Mouse (Mus musculus): ENCODE measurements around the gene M1ap. TPM values are rescaled to one million over a fixed set of nuclear protein-coding genes. Genes with fewer than 3 reads are reported as not detected.

The M1ap gene
- polyA plus RNA-seq, 1 experiment from 2014 or later, result 12.3 TPM

GRCm38 (mm10) chr6:83023786-83024185 lies 77.1 kb downstream of the M1ap start:
- H3K4me3 ChIP-seq (replicated peaks), result no peak overlapping the region
- peak overlapping the region; percentile 77 for H3K27ac ChIP-seq (replicated peaks)
- no peak overlapping the region for H3K9ac ChIP-seq
- peaks cover 82% of the 10 kb centered on the region for H3K4me1 ChIP-seq (replicated peaks)
- H3K4me2 ChIP-seq, result no peak overlapping the region
- ATAC-seq (ENCODE audit: insufficient read depth), result no peak
- H3K27me3 ChIP-seq, result no peaks in the 10 kb centered on the region
- no peaks in the 10 kb centered on the region for H3K9me3 ChIP-seq (replicated peaks)
- WGBS (ENCODE audit: insufficient replicate concordance), result 85% methylated on average over 2 of the region's 2 CpGs
- no peaks in the 10 kb centered on the region for H3K36me3 ChIP-seq (replicated peaks)

GRCm38 (mm10) chr6:83024421-83024820 lies 77.7 kb downstream of the M1ap start:
- Histone ChIP-seq H3K4me3 (replicated peaks) (no peak overlapping the region), H3K4me1 (replicated peaks) (peaks cover 80% of the 10 kb centered on the region), H3K27ac (replicated peaks) (peak overlapping the region; percentile 77), H3K4me2 (no peak overlapping the region), H3K36me3 (replicated peaks) (peaks cover 2% of the 10 kb centered on the region), H3K9me3 (replicated peaks) (no peaks in the 10 kb centered on the region), H3K9ac (no peak overlapping the region), H3K27me3 (no peaks in the 10 kb centered on the region)
- 46% methylated on average over 4 of the region's 4 CpGs for WGBS (ENCODE audit: insufficient replicate concordance)
- no peak for ATAC-seq (ENCODE audit: insufficient read depth)

- ATAC-seq (ENCODE audit: insufficient read depth), result no peak
- WGBS (ENCODE audit: insufficient replicate concordance), result 87% methylated on average over 4 of the region's 4 CpGs
- Histone ChIP-seq H3K4me1 (replicated peaks) (peaks cover 78% of the 10 kb centered on the region), H3K27ac (replicated peaks) (peak overlapping the region; percentile 77), H3K4me3 (replicated peaks) (no peak overlapping the region), H3K36me3 (replicated peaks) (peaks cover 10% of the 10 kb centered on the region), H3K9ac (no peak overlapping the region), H3K4me2 (no peak overlapping the region), H3K27me3 (no peaks in the 10 kb centered on the region), H3K9me3 (replicated peaks) (no peaks in the 10 kb centered on the region)
Observed at GRCm38 (mm10) chr6:83025221-83025620, 78.5 kb downstream of the M1ap start.

- 71% methylated on average over 8 of the region's 8 CpGs for WGBS (ENCODE audit: insufficient replicate concordance)
- Histone ChIP-seq H3K4me2 (no peak overlapping the region), H3K4me3 (replicated peaks) (no peak overlapping the region), H3K9me3 (replicated peaks) (no peaks in the 10 kb centered on the region), H3K4me1 (replicated peaks) (peaks cover 78% of the 10 kb centered on the region), H3K36me3 (replicated peaks) (peaks cover 30% of the 10 kb centered on the region), H3K27me3 (0 out of 2 replicates have a peak, but pooled peaks cover 13% of the 10 kb centered on the region), H3K27ac (replicated peaks) (0 out of 2 replicates have a peak overlapping the region, but pooled peaks have one; percentile 52), H3K9ac (no peak overlapping the region)
- ATAC-seq (ENCODE audit: insufficient read depth), result no peak
Observed at GRCm38 (mm10) chr6:83027293-83027692, 80.6 kb downstream of the M1ap start.

- H3K4me1 ChIP-seq (replicated peaks), result peaks cover 78% of the 10 kb centered on the region
- ATAC-seq (ENCODE audit: insufficient read depth), result no peak
- no peaks in the 10 kb centered on the region for H3K9me3 ChIP-seq (replicated peaks)
- H3K9ac ChIP-seq, result no peak overlapping the region
- no peak overlapping the region for H3K4me2 ChIP-seq
- 0 out of 2 replicates have a peak overlapping the region, but pooled peaks have one; percentile 52 for H3K27ac ChIP-seq (replicated peaks)
- no peak overlapping the region for H3K4me3 ChIP-seq (replicated peaks)
- H3K36me3 ChIP-seq (replicated peaks), result peaks cover 30% of the 10 kb centered on the region
- WGBS (ENCODE audit: insufficient replicate concordance), result 44% methylated on average over 8 of the region's 9 CpGs
- 0 out of 2 replicates have a peak, but pooled peaks cover 15% of the 10 kb centered on the region for H3K27me3 ChIP-seq
Observed at GRCm38 (mm10) chr6:83027706-83028105, 81.0 kb downstream of the M1ap start.

GRCm38 (mm10) chr6:83029777-83030176 lies 83.1 kb downstream of the M1ap start:
- H3K4me1 ChIP-seq (replicated peaks), result peaks cover 72% of the 10 kb centered on the region
- H3K4me3 ChIP-seq (replicated peaks), result no peak overlapping the region
- H3K4me2 ChIP-seq, result no peak overlapping the region
- no peaks in the 10 kb centered on the region for H3K9me3 ChIP-seq (replicated peaks)
- peaks cover 30% of the 10 kb centered on the region for H3K36me3 ChIP-seq (replicated peaks)
- H3K27me3 ChIP-seq, result peaks cover 25% of the 10 kb centered on the region
- WGBS (ENCODE audit: insufficient replicate concordance), result 58% methylated on average over 10 of the region's 10 CpGs
- H3K27ac ChIP-seq (replicated peaks), result 0 out of 2 replicates have a peak overlapping the region, but pooled peaks have one; percentile 25
- no peak overlapping the region for H3K9ac ChIP-seq
- no peak for ATAC-seq (ENCODE audit: insufficient read depth)

- Histone ChIP-seq H3K27ac (replicated peaks) (no peak overlapping the region), H3K4me3 (replicated peaks) (peak overlapping the region; percentile 7; the same call in 1 of the 2 replicates), H3K36me3 (replicated peaks) (peaks cover 30% of the 10 kb centered on the region), H3K4me2 (0 out of 2 replicates have a peak overlapping the region, but pooled peaks have one; percentile 83), H3K9ac (no peak overlapping the region), H3K9me3 (replicated peaks) (no peaks in the 10 kb centered on the region), H3K27me3 (peaks cover 38% of the 10 kb centered on the region), H3K4me1 (replicated peaks) (peaks cover 73% of the 10 kb centered on the region)
- no peak for ATAC-seq (ENCODE audit: insufficient read depth)
- WGBS (ENCODE audit: insufficient replicate concordance), result 83% methylated on average over 7 of the region's 7 CpGs
Observed at GRCm38 (mm10) chr6:83031111-83031510, 84.4 kb downstream of the M1ap start.

GRCm38 (mm10) chr6:83031921-83032590 lies 85.4 kb downstream of the M1ap start:
- peak overlapping the region; percentile 87 for H3K4me3 ChIP-seq (replicated peaks)
- peak overlapping the region; percentile 84 for H3K9ac ChIP-seq
- peaks cover 30% of the 10 kb centered on the region for H3K36me3 ChIP-seq (replicated peaks)
- H3K9me3 ChIP-seq (replicated peaks), result no peaks in the 10 kb centered on the region
- 57% methylated on average over 18 of the region's 18 CpGs for WGBS (ENCODE audit: insufficient replicate concordance)
- H3K27ac ChIP-seq (replicated peaks), result peak overlapping the region; percentile 77
- peaks cover 71% of the 10 kb centered on the region for H3K4me1 ChIP-seq (replicated peaks)
- H3K4me2 ChIP-seq, result peak overlapping the region; percentile 83
- ATAC-seq (ENCODE audit: insufficient read depth), result no peak
- H3K27me3 ChIP-seq, result peaks cover 40% of the 10 kb centered on the region

- Histone ChIP-seq H3K9ac (peak overlapping the region; percentile 84), H3K4me3 (replicated peaks) (peak overlapping the region; percentile 87), H3K4me1 (replicated peaks) (peaks cover 64% of the 10 kb centered on the region), H3K9me3 (replicated peaks) (no peaks in the 10 kb centered on the region), H3K36me3 (replicated peaks) (peaks cover 30% of the 10 kb centered on the region), H3K4me2 (peak overlapping the region; percentile 83), H3K27ac (replicated peaks) (peak overlapping the region; percentile 77), H3K27me3 (peaks cover 40% of the 10 kb centered on the region)
- WGBS (ENCODE audit: insufficient replicate concordance), result under 1% methylated on average over 31 of the region's 31 CpGs
- peak; percentile 71 for ATAC-seq (ENCODE audit: insufficient read depth)
Observed at GRCm38 (mm10) chr6:83032769-83033191, 86.1 kb downstream of the M1ap start.

GRCm38 (mm10) chr6:83033249-83034185 lies 86.8 kb downstream of the M1ap start, which contains the start of the genes Dok1 and Loxl3:
Gene Dok1 (minus strand): TSS chr6:83033471.
Gene Loxl3 (plus strand): TSS chr6:83034173.
- Histone ChIP-seq H3K4me3 (replicated peaks) (peak within 1 kb of the TSS; percentile 87), H3K36me3 (replicated peaks) (peaks cover 30% of the 10 kb centered on the region), H3K4me2 (peak within 1 kb of the TSS; percentile 83), H3K27me3 (peaks cover 40% of the 10 kb centered on the region), H3K9ac (peak within 1 kb of the TSS; percentile 84), H3K27ac (replicated peaks) (peak within 1 kb of the TSS; percentile 77), H3K4me1 (replicated peaks) (peaks cover 64% of the 10 kb centered on the region), H3K9me3 (replicated peaks) (no peaks in the 10 kb centered on the region)
- 1% methylated on average over 51 of the region's 51 CpGs for WGBS (ENCODE audit: insufficient replicate concordance)
- peak; percentile 87 for ATAC-seq (ENCODE audit: insufficient read depth)

Measured in liver, embryonic 15.5 days (tissue).